In the genomic region with DNA sequence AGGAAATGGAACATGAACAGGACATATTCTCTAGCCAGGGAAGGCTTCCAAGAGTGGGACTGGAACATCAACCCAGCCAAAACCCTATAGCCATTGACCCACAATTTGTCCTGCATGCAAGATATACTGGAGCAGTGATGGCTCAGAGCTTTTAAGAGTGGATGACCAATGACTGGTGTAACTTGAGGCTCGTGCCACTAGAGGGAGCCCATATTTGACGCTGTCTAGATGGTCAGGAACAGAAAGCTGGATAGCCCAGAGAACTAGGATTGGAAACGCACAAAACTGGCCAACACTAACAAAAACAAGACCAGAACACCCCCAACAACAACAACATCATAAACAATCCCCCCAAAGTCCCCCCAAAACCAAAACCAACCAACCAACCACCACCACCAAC, we compare ENCODE assay signal across 9 mouse cellular contexts.
A peak's percentile ranks its signal among the peaks of the same experiment; 100 is the strongest.
DNase-seq lines count a peak whose midpoint lies in the region; ATAC-seq and TF ChIP-seq lines count a peak whose summit lies in the region.
"Had no signal": no experiment of that assay in that cellular context is flagged by ENCODE, and none has a peak within 500 bp of the region (broad histone marks: within the 10 kb centered on the region; RNA-seq: fewer than 3 reads in every experiment).

No protein-coding gene starts in this region.

- no peaks in the 10 kb centered on the region for H3K36me3 ChIP-seq in forebrain, embryonic 12.5 days (replicated peaks)
- H3K36me3 ChIP-seq in forebrain, embryonic 10.5 days (replicated peaks), result no peaks in the 10 kb centered on the region
- H3K36me3 ChIP-seq in lung, postnatal 0 days (ENCODE audit: insufficient read depth, low read length), result no peaks in the 10 kb centered on the region
- H3K36me3 ChIP-seq in forebrain, embryonic 15.5 days, result no peaks in the 10 kb centered on the region
- H3K36me3 ChIP-seq in midbrain, embryonic 14.5 days (ENCODE audit: control insufficient read depth, insufficient read depth, low read length), result no peaks in the 10 kb centered on the region
- H3K36me3 ChIP-seq: liver, embryonic 15.5 days had no signal

- no peaks in the 10 kb centered on the region for H3K4me1 ChIP-seq in forebrain, embryonic 12.5 days
- H3K4me1 ChIP-seq in forebrain, embryonic 10.5 days, result no peaks in the 10 kb centered on the region
- H3K4me1 ChIP-seq in lung, postnatal 0 days (ENCODE audit: insufficient read depth, low read depth, low read length), result no peaks in the 10 kb centered on the region
- no peaks in the 10 kb centered on the region for H3K4me1 ChIP-seq in forebrain, embryonic 15.5 days
- H3K4me1 ChIP-seq in midbrain, embryonic 14.5 days (ENCODE audit: control insufficient read depth, insufficient read depth, low read length), result no peaks in the 10 kb centered on the region
- H3K4me1 ChIP-seq: liver, embryonic 15.5 days had no signal

- no peak overlapping the region for H3K4me2 ChIP-seq in forebrain, embryonic 12.5 days
- no peak overlapping the region for H3K4me2 ChIP-seq in lung, postnatal 0 days (replicated peaks; ENCODE audit: low read depth, low read length)
- no peak overlapping the region for H3K4me2 ChIP-seq in forebrain, embryonic 15.5 days (replicated peaks)
- H3K4me2 ChIP-seq in midbrain, embryonic 14.5 days (ENCODE audit: low read length), result no peak overlapping the region
- H3K4me2 ChIP-seq: liver, embryonic 15.5 days had no signal

- no peak overlapping the region for H3K4me3 ChIP-seq in forebrain, embryonic 12.5 days (replicated peaks)
- no peak overlapping the region for H3K4me3 ChIP-seq in forebrain, embryonic 10.5 days
- H3K4me3 ChIP-seq in lung, postnatal 0 days (ENCODE audit: low read depth, low read length), result no peak overlapping the region
- no peak overlapping the region for H3K4me3 ChIP-seq in forebrain, embryonic 15.5 days
- H3K4me3 ChIP-seq in midbrain, embryonic 14.5 days (replicated peaks; ENCODE audit: low read depth, low read length), result no peak overlapping the region
- H3K4me3 ChIP-seq: liver, embryonic 15.5 days had no signal

- ATAC-seq in forebrain, embryonic 12.5 days (ENCODE audit: low FRiP score), result peak; percentile 76
- ATAC-seq in lung, postnatal 0 days, result no peak
- peak; percentile 53; the same call in 1 of the 2 replicates for ATAC-seq in forebrain, embryonic 15.5 days (replicated peaks)
- ATAC-seq in midbrain, embryonic 14.5 days (ENCODE audit: low FRiP score, low TSS enrichment), result 0 out of 2 replicates have a peak, but pooled peaks have one; percentile 43
- ATAC-seq in erythroid progenitor cell, adult 5-6 weeks (replicated peaks; ENCODE audit: low FRiP score, poor library complexity, severe bottlenecking), result no peak

- TF ChIP-seq EP300 in lung, postnatal 0 days (IDR thresholded peaks at IDR 0.05), result no peak

- no peaks in the 10 kb centered on the region for H3K9me3 ChIP-seq in forebrain, embryonic 12.5 days
- H3K9me3 ChIP-seq in forebrain, embryonic 10.5 days, result no peaks in the 10 kb centered on the region
- H3K9me3 ChIP-seq in lung, postnatal 0 days (ENCODE audit: low read length), result no peaks in the 10 kb centered on the region
- no peaks in the 10 kb centered on the region for H3K9me3 ChIP-seq in forebrain, embryonic 15.5 days
- no peaks in the 10 kb centered on the region for H3K9me3 ChIP-seq in midbrain, embryonic 14.5 days (ENCODE audit: control insufficient read depth, low read length)
- H3K9me3 ChIP-seq: liver, embryonic 15.5 days had no signal

- no peak overlapping the region for H3K27ac ChIP-seq in forebrain, embryonic 12.5 days
- H3K27ac ChIP-seq in forebrain, embryonic 10.5 days, result no peak overlapping the region
- no peak overlapping the region for H3K27ac ChIP-seq in lung, postnatal 0 days (ENCODE audit: low read length)
- H3K27ac ChIP-seq in forebrain, embryonic 15.5 days (replicated peaks), result no peak overlapping the region
- H3K27ac ChIP-seq in midbrain, embryonic 14.5 days (replicated peaks; ENCODE audit: low read depth, low read length), result no peak overlapping the region
- H3K27ac ChIP-seq: liver, embryonic 15.5 days had no signal

- H3K27me3 ChIP-seq in forebrain, embryonic 12.5 days, result no peaks in the 10 kb centered on the region
- H3K27me3 ChIP-seq in forebrain, embryonic 10.5 days (ENCODE audit: poor library complexity, severe bottlenecking), result no peaks in the 10 kb centered on the region
- H3K27me3 ChIP-seq in lung, postnatal 0 days (replicated peaks; ENCODE audit: insufficient read depth, low read length), result no peaks in the 10 kb centered on the region
- no peaks in the 10 kb centered on the region for H3K27me3 ChIP-seq in forebrain, embryonic 15.5 days
- H3K27me3 ChIP-seq in midbrain, embryonic 14.5 days (ENCODE audit: control insufficient read depth, insufficient read depth, low read length), result no peaks in the 10 kb centered on the region
- H3K27me3 ChIP-seq: liver, embryonic 15.5 days had no signal

- 24% methylated on average over 3 of the region's 3 CpGs for WGBS in forebrain, embryonic 12.5 days
- WGBS in forebrain, embryonic 10.5 days, result 18% methylated on average over 3 of the region's 3 CpGs
- 10% methylated on average over 3 of the region's 3 CpGs for WGBS in lung, postnatal 0 days
- whole genome bisulfite sequencing in forebrain, embryonic 15.5 days, result 18% methylated on average over 3 of the region's 3 CpGs
- 21% methylated on average over 3 of the region's 3 CpGs for WGBS in midbrain, embryonic 14.5 days

- peak; percentile 53 for TF ChIP-seq CTCF in lung, postnatal 0 days (IDR thresholded peaks at IDR 0.05)

- no peak overlapping the region for H3K9ac ChIP-seq in forebrain, embryonic 12.5 days
- H3K9ac ChIP-seq in lung, postnatal 0 days (replicated peaks; ENCODE audit: low read depth), result no peak overlapping the region
- no peak overlapping the region for H3K9ac ChIP-seq in forebrain, embryonic 15.5 days (replicated peaks)
- no peak overlapping the region for H3K9ac ChIP-seq in midbrain, embryonic 14.5 days (replicated peaks; ENCODE audit: low read length)
- H3K9ac ChIP-seq: liver, embryonic 15.5 days had no signal

- no peak for DNase-seq in forebrain, embryonic 10.5 days (ENCODE audit: extremely low spot score, low spot score)
- DNase-seq in lung, postnatal 0 days (ENCODE audit: low spot score), result no peak
- DNase-seq in lung, postnatal 36 days, result no peak
- DNase-seq in adrenal gland, postnatal 10 days, result peak; percentile 63
- DNase-seq in midbrain, embryonic 14.5 days, result peak; percentile 65

Comparison
In these comparisons a context has a peak if more than half of its experiments do, and no peak if none do; other contexts are left out.
1. ATAC-seq: peak in forebrain, embryonic 12.5 days (single experiment), forebrain, embryonic 15.5 days (single experiment) and midbrain, embryonic 14.5 days (single experiment); none in lung, postnatal 0 days (single experiment) and erythroid progenitor cell, adult 5-6 weeks (single experiment).
2. DNase-seq: peak in adrenal gland, postnatal 10 days (single experiment) and midbrain, embryonic 14.5 days (single experiment); none in forebrain, embryonic 10.5 days (single experiment), lung, postnatal 0 days (single experiment) and lung, postnatal 36 days (single experiment).